Mouse (Mus musculus): Measurements from ENCODE around the gene Tekt4. TPM values are rescaled to one million over a fixed set of nuclear protein-coding genes. Genes with fewer than 3 reads are reported as not detected.

Tekt4 gene
- total and polyA plus RNA-seq, 2 experiments from 2014 or later, result 0.23 TPM; not detected in 1

GRCm38 (mm10) chr17:25415421-25415913 lies 38.9 kb upstream of the Tekt4 start:
- Histone ChIP-seq H3K4me1 (ENCODE audit: control insufficient read depth, insufficient read depth) (peaks cover 37% of the 10 kb centered on the region), H3K4me2 (ENCODE audit: low read depth, low read length) (no peak overlapping the region), H3K36me3 (replicated peaks; ENCODE audit: control insufficient read depth, insufficient read depth, low read length) (no peaks in the 10 kb centered on the region), H3K27me3 (ENCODE audit: control insufficient read depth, insufficient read depth, low read length) (no peaks in the 10 kb centered on the region), H3K9ac (replicated peaks; ENCODE audit: low read depth, low read length) (peak overlapping the region; percentile 10; the same call in 1 of the 2 replicates), H3K4me3 (ENCODE audit: low read depth, low read length) (no peak overlapping the region), H3K9me3 (replicated peaks; ENCODE audit: control insufficient read depth, low read length) (no peaks in the 10 kb centered on the region), H3K27ac (ENCODE audit: low read depth) (peak overlapping the region; percentile 69; the same call in 1 of the 2 replicates)
- ATAC-seq (ENCODE audit: insufficient read depth, low read depth) (0 out of 2 replicates have a peak, but pooled peaks have one; percentile 29), DNase-seq (ENCODE audit: low spot score) (no peak)
- WGBS, result 17% methylated on average over 5 of the region's 6 CpGs
- TF ChIP-seq CTCF (IDR thresholded peaks at IDR 0.05; ENCODE audit: low read depth) (no peak), EP300 (IDR thresholded peaks at IDR 0.05; ENCODE audit: low read depth) (no peak)

GRCm38 (mm10) chr17:25416219-25416618 lies 38.2 kb upstream of the Tekt4 start:
- Histone ChIP-seq H3K9ac (replicated peaks; ENCODE audit: low read depth, low read length) (peak overlapping the region; percentile 10; the same call in 1 of the 2 replicates), H3K27ac (ENCODE audit: low read depth) (peak overlapping the region; percentile 69), H3K36me3 (replicated peaks; ENCODE audit: control insufficient read depth, insufficient read depth, low read length) (no peaks in the 10 kb centered on the region), H3K4me1 (ENCODE audit: control insufficient read depth, insufficient read depth) (peaks cover 33% of the 10 kb centered on the region), H3K4me2 (ENCODE audit: low read depth, low read length) (no peak overlapping the region), H3K27me3 (ENCODE audit: control insufficient read depth, insufficient read depth, low read length) (no peaks in the 10 kb centered on the region), H3K9me3 (replicated peaks; ENCODE audit: control insufficient read depth, low read length) (no peaks in the 10 kb centered on the region), H3K4me3 (ENCODE audit: low read depth, low read length) (no peak overlapping the region)
- DNase-seq (ENCODE audit: low spot score) (no peak), ATAC-seq (ENCODE audit: insufficient read depth, low read depth) (peak; percentile 29; the same call in 1 of the 2 replicates)
- TF ChIP-seq EP300 (IDR thresholded peaks at IDR 0.05; ENCODE audit: low read depth), result no peak
- no peak for TF ChIP-seq CTCF (IDR thresholded peaks at IDR 0.05; ENCODE audit: low read depth)
- 17% methylated on average over 3 of the region's 3 CpGs for whole genome bisulfite sequencing

- Histone ChIP-seq H3K36me3 (replicated peaks; ENCODE audit: control insufficient read depth, insufficient read depth, low read length) (no peaks in the 10 kb centered on the region), H3K9me3 (replicated peaks; ENCODE audit: control insufficient read depth, low read length) (no peaks in the 10 kb centered on the region), H3K27me3 (ENCODE audit: control insufficient read depth, insufficient read depth, low read length) (no peaks in the 10 kb centered on the region), H3K27ac (ENCODE audit: low read depth) (no peak overlapping the region), H3K4me2 (ENCODE audit: low read depth, low read length) (no peak overlapping the region), H3K9ac (replicated peaks; ENCODE audit: low read depth, low read length) (no peak overlapping the region), H3K4me3 (ENCODE audit: low read depth, low read length) (no peak overlapping the region), H3K4me1 (ENCODE audit: control insufficient read depth, insufficient read depth) (peaks cover 33% of the 10 kb centered on the region)
- TF ChIP-seq EP300 (IDR thresholded peaks at IDR 0.05; ENCODE audit: low read depth), result no peak
- no peak for TF ChIP-seq CTCF (IDR thresholded peaks at IDR 0.05; ENCODE audit: low read depth)
- DNase-seq (ENCODE audit: low spot score) (no peak), ATAC-seq (ENCODE audit: insufficient read depth, low read depth) (no peak)
- WGBS, result 61% methylated on average over 6 of the region's 6 CpGs
Observed at GRCm38 (mm10) chr17:25417990-25418389, 36.4 kb upstream of the Tekt4 start.

- DNase-seq (ENCODE audit: low spot score), result no peak
- H3K9ac ChIP-seq (replicated peaks; ENCODE audit: low read depth, low read length), result no peak overlapping the region
- 58% methylated on average over 9 of the region's 9 CpGs for WGBS
- H3K4me1 ChIP-seq (ENCODE audit: control insufficient read depth, insufficient read depth), result peaks cover 31% of the 10 kb centered on the region
- H3K4me3 ChIP-seq (ENCODE audit: low read depth, low read length), result no peak overlapping the region
- no peak for ATAC-seq (ENCODE audit: insufficient read depth, low read depth)
- H3K36me3 ChIP-seq (replicated peaks; ENCODE audit: control insufficient read depth, insufficient read depth, low read length), result no peaks in the 10 kb centered on the region
- no peak for TF ChIP-seq CTCF (IDR thresholded peaks at IDR 0.05; ENCODE audit: low read depth)
- no peak for TF ChIP-seq EP300 (IDR thresholded peaks at IDR 0.05; ENCODE audit: low read depth)
- H3K27ac ChIP-seq (ENCODE audit: low read depth), result no peak overlapping the region
- H3K9me3 ChIP-seq (replicated peaks; ENCODE audit: control insufficient read depth, low read length), result no peaks in the 10 kb centered on the region
- no peaks in the 10 kb centered on the region for H3K27me3 ChIP-seq (ENCODE audit: control insufficient read depth, insufficient read depth, low read length)
- H3K4me2 ChIP-seq (ENCODE audit: low read depth, low read length), result no peak overlapping the region
Observed at GRCm38 (mm10) chr17:25418926-25419325, 35.5 kb upstream of the Tekt4 start.

GRCm38 (mm10) chr17:25420998-25421397 lies 33.4 kb upstream of the Tekt4 start:
- TF ChIP-seq EP300 (IDR thresholded peaks at IDR 0.05; ENCODE audit: low read depth), result no peak
- TF ChIP-seq CTCF (IDR thresholded peaks at IDR 0.05; ENCODE audit: low read depth), result no peak
- Histone ChIP-seq H3K4me3 (ENCODE audit: low read depth, low read length) (no peak overlapping the region), H3K36me3 (replicated peaks; ENCODE audit: control insufficient read depth, insufficient read depth, low read length) (no peaks in the 10 kb centered on the region), H3K27ac (ENCODE audit: low read depth) (no peak overlapping the region), H3K27me3 (ENCODE audit: control insufficient read depth, insufficient read depth, low read length) (no peaks in the 10 kb centered on the region), H3K9me3 (replicated peaks; ENCODE audit: control insufficient read depth, low read length) (no peaks in the 10 kb centered on the region), H3K4me2 (ENCODE audit: low read depth, low read length) (no peak overlapping the region), H3K4me1 (ENCODE audit: control insufficient read depth, insufficient read depth) (peaks cover 14% of the 10 kb centered on the region), H3K9ac (replicated peaks; ENCODE audit: low read depth, low read length) (no peak overlapping the region)
- ATAC-seq (ENCODE audit: insufficient read depth, low read depth) (no peak), DNase-seq (ENCODE audit: low spot score) (no peak)
- 75% methylated on average over 3 of the region's 3 CpGs for WGBS

- no peaks in the 10 kb centered on the region for H3K27me3 ChIP-seq (ENCODE audit: control insufficient read depth, insufficient read depth, low read length)
- H3K27ac ChIP-seq (ENCODE audit: low read depth), result no peak overlapping the region
- no peak overlapping the region for H3K4me3 ChIP-seq (ENCODE audit: low read depth, low read length)
- no peak for DNase-seq (ENCODE audit: low spot score)
- peaks cover 21% of the 10 kb centered on the region for H3K4me1 ChIP-seq (ENCODE audit: control insufficient read depth, insufficient read depth)
- no peak overlapping the region for H3K9ac ChIP-seq (replicated peaks; ENCODE audit: low read depth, low read length)
- H3K4me2 ChIP-seq (ENCODE audit: low read depth, low read length), result no peak overlapping the region
- no peak for TF ChIP-seq EP300 (IDR thresholded peaks at IDR 0.05; ENCODE audit: low read depth)
- TF ChIP-seq CTCF (IDR thresholded peaks at IDR 0.05; ENCODE audit: low read depth), result no peak
- 28% methylated on average over 8 of the region's 8 CpGs for WGBS
- no peak for ATAC-seq (ENCODE audit: insufficient read depth, low read depth)
- H3K9me3 ChIP-seq (replicated peaks; ENCODE audit: control insufficient read depth, low read length), result no peaks in the 10 kb centered on the region
- no peaks in the 10 kb centered on the region for H3K36me3 ChIP-seq (replicated peaks; ENCODE audit: control insufficient read depth, insufficient read depth, low read length)
Observed at GRCm38 (mm10) chr17:25424526-25425080, 29.8 kb upstream of the Tekt4 start.
